Mouse (Mus musculus) ES-E14 (cell line): ENCODE results near the gene Prok1.

Experiments
- CHD2 ChIP-seq: IDR thresholded peaks from 2 replicates; pipeline ENCODE4 v1.6.1; 2014; ENCODE audit warnings: mild to moderate bottlenecking, low read depth, low read length, inconsistent platforms
- HCFC1 ChIP-seq: IDR thresholded peaks from 2 replicates; pipeline ENCODE4 v1.6.1; 2012; ENCODE audit warnings: low read length, inconsistent platforms, borderline replicate concordance; ENCODE audit not compliant: insufficient read depth
- MAFK ChIP-seq: IDR thresholded peaks from 2 replicates; pipeline ENCODE4 v1.6.1; 2014; ENCODE audit warnings: mild to moderate bottlenecking, low read depth, low read length, inconsistent platforms; ENCODE audit not compliant: insufficient read depth
- ZC3H11A ChIP-seq: IDR thresholded peaks from 2 replicates; pipeline ENCODE4 v1.6.1; 2012; ENCODE audit warnings: low read depth, mild to moderate bottlenecking, inconsistent platforms, low read length, borderline replicate concordance

- no peak for TF ChIP-seq CHD2
- TF ChIP-seq MAFK, result no peak
- no peak for TF ChIP-seq HCFC1
- no peak for TF ChIP-seq ZC3H11A
Measured at GRCm38 (mm10) chr3:107250320-107250719, 10.8 kb upstream of the Prok1 start.
